Mouse (Mus musculus) kidney, postnatal 10 days (tissue): Measurements from ENCODE around the gene Klhl33.
"Not testable (repeated sequence)": the region's sequence is repeated elsewhere in the genome, so short reads cannot be mapped to it uniquely, and the experiment has no call there.

ENCODE experiments used
- DNase-seq: peaks from one replicate; pipeline ENCODE4 v3.0.0; 2021; ENCODE audit warnings: mixed read lengths

Klhl33 gene

GRCm38 (mm10) chr14:50903973-50904827 lies 6.9 kb upstream of the Klhl33 start:
- peak; percentile 48 for DNase-seq

GRCm38 (mm10) chr14:50897992-50898391 lies 685 bp upstream of the Klhl33 start:
- not testable (repeated sequence) for DNase-seq

GRCm38 (mm10) chr14:50896747-50897373 lies 447 bp downstream of the Klhl33 start:
- DNase-seq = peak; percentile 28

- DNase-seq = peak; percentile 60
Observed at GRCm38 (mm10) chr14:50895985-50896746, 1.1 kb downstream of the Klhl33 start.

- DNase-seq = no peak
Observed at GRCm38 (mm10) chr14:50895407-50895806, 1.9 kb downstream of the Klhl33 start.

- no peak for DNase-seq
Observed at GRCm38 (mm10) chr14:50892541-50893459, 4.5 kb downstream of the Klhl33 start.

GRCm38 (mm10) chr14:50892091-50892490 lies 5.2 kb downstream of the Klhl33 start:
- no peak for DNase-seq

- DNase-seq = no peak
Observed at GRCm38 (mm10) chr14:50891621-50892020, 5.7 kb downstream of the Klhl33 start.

GRCm38 (mm10) chr14:50876236-50876950 lies 20.9 kb downstream of the Klhl33 start:
- DNase-seq = no peak

GRCm38 (mm10) chr14:50875591-50876230 lies 21.6 kb downstream of the Klhl33 start:
- no peak for DNase-seq

GRCm38 (mm10) chr14:50875175-50875574 lies 22.1 kb downstream of the Klhl33 start:
- DNase-seq = no peak

- DNase-seq = no peak
Observed at GRCm38 (mm10) chr14:50871284-50871683, 26.0 kb downstream of the Klhl33 start.

GRCm38 (mm10) chr14:50870805-50871143 lies 26.5 kb downstream of the Klhl33 start:
- no peak for DNase-seq

- DNase-seq = peak; percentile 78
Observed at GRCm38 (mm10) chr14:50869889-50870804, 27.2 kb downstream of the Klhl33 start, which contains the start of gene Tep1. Tep1 (minus strand) TSS chr14:50870560.

GRCm38 (mm10) chr14:50868656-50869055 lies 28.7 kb downstream of the Klhl33 start:
- no peak for DNase-seq

- DNase-seq = no peak
Observed at GRCm38 (mm10) chr14:50868211-50868610, 29.1 kb downstream of the Klhl33 start.

- DNase-seq = no peak
Observed at GRCm38 (mm10) chr14:50866966-50867365, 30.3 kb downstream of the Klhl33 start.

GRCm38 (mm10) chr14:50865005-50865404 lies 32.3 kb downstream of the Klhl33 start:
- DNase-seq = not testable (repeated sequence)

GRCm38 (mm10) chr14:50862641-50863040 lies 34.7 kb downstream of the Klhl33 start:
- no peak for DNase-seq

- DNase-seq = no peak
Observed at GRCm38 (mm10) chr14:50855788-50856187, 41.5 kb downstream of the Klhl33 start.
